Mouse (Mus musculus) MN1 (cell line): Measurements from ENCODE around the gene Stra6.

Source experiments
- DNase-seq: peaks from one replicate; pipeline ENCODE4 v3.0.0-alpha.2; 2016; ENCODE audit warnings: low spot score

Stra6 gene

GRCm38 (mm10) chr9:58095977-58096376 is 32.4 kb downstream of the Stra6 start:
- no peak for DNase-seq

- DNase-seq: peak; percentile 44
Observed at GRCm38 (mm10) chr9:58096629-58097301, 33.2 kb downstream of the Stra6 start.

GRCm38 (mm10) chr9:58099836-58100565 is 36.4 kb downstream of the Stra6 start:
- DNase-seq: no peak

- no peak for DNase-seq
Observed at GRCm38 (mm10) chr9:58102013-58102412, 38.4 kb downstream of the Stra6 start.

GRCm38 (mm10) chr9:58103647-58104046 is 40.1 kb downstream of the Stra6 start:
- no peak for DNase-seq

GRCm38 (mm10) chr9:58105595-58106169 is 42.1 kb downstream of the Stra6 start:
- peak; percentile 30 for DNase-seq

- peak; percentile 89 for DNase-seq
Observed at GRCm38 (mm10) chr9:58107494-58107893, 43.9 kb downstream of the Stra6 start.

- DNase-seq: no peak
Observed at GRCm38 (mm10) chr9:58110787-58111186, 47.2 kb downstream of the Stra6 start.

GRCm38 (mm10) chr9:58111431-58111830 is 47.8 kb downstream of the Stra6 start:
- DNase-seq: peak; percentile 82

GRCm38 (mm10) chr9:58112321-58112751 is 48.7 kb downstream of the Stra6 start:
- peak; percentile 42 for DNase-seq

GRCm38 (mm10) chr9:58112866-58113278 is 49.3 kb downstream of the Stra6 start:
- peak; percentile 61 for DNase-seq

- DNase-seq: peak; percentile 77
Observed at GRCm38 (mm10) chr9:58113279-58113884, 49.8 kb downstream of the Stra6 start.

GRCm38 (mm10) chr9:58114019-58114418 is 50.4 kb downstream of the Stra6 start:
- no peak for DNase-seq

GRCm38 (mm10) chr9:58115297-58115925 is 51.8 kb downstream of the Stra6 start:
- no peak for DNase-seq

GRCm38 (mm10) chr9:58116024-58116651 is 52.5 kb downstream of the Stra6 start:
- no peak for DNase-seq

- DNase-seq: no peak
Observed at GRCm38 (mm10) chr9:58118671-58119070, 55.1 kb downstream of the Stra6 start, which contains the start of gene Ccdc33. Gene Ccdc33 (minus strand): TSS chr9:58118823.

GRCm38 (mm10) chr9:58125085-58125484 is 61.5 kb downstream of the Stra6 start:
- no peak for DNase-seq

- DNase-seq: no peak
Observed at GRCm38 (mm10) chr9:58125811-58126210, 62.2 kb downstream of the Stra6 start.

- no peak for DNase-seq
Observed at GRCm38 (mm10) chr9:58128926-58129413, 65.4 kb downstream of the Stra6 start.

- no peak for DNase-seq
Observed at GRCm38 (mm10) chr9:58129508-58129907, 65.9 kb downstream of the Stra6 start.

GRCm38 (mm10) chr9:58130909-58131308 is 67.3 kb downstream of the Stra6 start:
- DNase-seq: no peak
